Mouse (Mus musculus) heart, embryonic 13.5 days (tissue): Measurements from ENCODE around the gene Slu7. TPM values are rescaled to one million over a fixed set of nuclear protein-coding genes. Genes with fewer than 3 reads are reported as not detected.

Experiments used
- ATAC-seq: fragments of 200-750 bp; cut with Nextera tagmentation; 2 replicates; pipeline ENCODE4 v1.8.0; 2017; ENCODE audit warnings: moderate TSS enrichment; ENCODE audit not compliant: insufficient number of reproducible peaks, low FRiP score, low TSS enrichment; ENCODE audit errors: extremely low read depth
- H3K27ac ChIP-seq: fragments of 300-500 bp; sonication (generic); replicated peaks from 2 replicates; pipeline ENCODE4 v1.5.1; 2015; ENCODE audit warnings: moderate library complexity, mild to moderate bottlenecking, inconsistent platforms
- H3K27me3 ChIP-seq: fragments of 300-500 bp; sonication (generic); replicated peaks from 2 replicates; pipeline ENCODE4 v1.6.1; 2015; ENCODE audit warnings: mild to moderate bottlenecking, inconsistent platforms
- H3K36me3 ChIP-seq: fragments of 300-500 bp; sonication (generic); 2 replicates; pipeline ENCODE4 v1.6.1; 2015; ENCODE audit warnings: mild to moderate bottlenecking, inconsistent platforms
- H3K4me1 ChIP-seq: fragments of 300-500 bp; sonication (generic); 2 replicates; pipeline ENCODE4 v1.6.1; 2015; ENCODE audit warnings: inconsistent platforms
- H3K4me2 ChIP-seq: fragments of 300-500 bp; sonication (generic); 2 replicates; pipeline ENCODE4 v1.6.1; 2015; ENCODE audit warnings: inconsistent platforms, mild to moderate bottlenecking, moderate library complexity
- H3K4me3 ChIP-seq: fragments of 300-500 bp; sonication (generic); 2 replicates; pipeline ENCODE4 v1.5.1; 2015; ENCODE audit warnings: moderate library complexity, mild to moderate bottlenecking, inconsistent platforms
- H3K9ac ChIP-seq: fragments of 300-500 bp; sonication (generic); 2 replicates; pipeline ENCODE4 v1.6.1; 2015; ENCODE audit warnings: inconsistent platforms, mild to moderate bottlenecking, moderate library complexity
- H3K9me3 ChIP-seq: fragments of 300-500 bp; sonication (generic); 2 replicates; pipeline ENCODE4 v1.6.1; 2016; ENCODE audit warnings: inconsistent platforms
- WGBS: fragments of 180-500 bp; shearing (Covaris S2); methylation state at CpG from one replicate; pipeline ENCODE4 v1.1.7; 2015; ENCODE audit warnings: mixed read lengths; 5-methylcytosine and 5-hydroxymethylcytosine counted together
- polyA plus RNA-seq: library from polyadenylated mRNA; unstranded; fragments of >200 nt; fragmentation: Nextera tagmentation; extraction: Ambion mirVana; gene quantifications from 2 replicates; pipeline ENCODE4 v1.2.1, GENCODE M21; 2015

Slu7 gene
- 32.0 and 36.8 TPM in 2 replicates for polyA plus RNA-seq

GRCm38 (mm10) chr11:43433254-43434023 lies at the start of gene Slu7:
Slu7 (plus strand) TSS chr11:43433744.
- 6% methylated on average over 38 of the region's 38 CpGs for WGBS
- Histone ChIP-seq H3K4me1 (peaks cover 19% of the 10 kb centered on the region), H3K27me3 (no peaks in the 10 kb centered on the region; the same call in 1 of the 2 replicates), H3K27ac (peak within 1 kb of the TSS; percentile 24), H3K4me3 (peak within 1 kb of the TSS; percentile 77), H3K4me2 (peak within 1 kb of the TSS; percentile 78), H3K36me3 (peaks cover 14% of the 10 kb centered on the region), H3K9me3 (no peaks in the 10 kb centered on the region), H3K9ac (peak within 1 kb of the TSS; percentile 89)
- peak; percentile 58 for ATAC-seq

- peak overlapping the region; percentile 84 for H3K4me2 ChIP-seq
- ATAC-seq = peak; percentile 54; the same call in 1 of the 2 replicates
- peak overlapping the region; percentile 54 for H3K4me3 ChIP-seq
- 2% methylated on average over 18 of the region's 18 CpGs for WGBS
- no peaks in the 10 kb centered on the region for H3K36me3 ChIP-seq
- no peaks in the 10 kb centered on the region; the same call in none of the 2 replicates for H3K27me3 ChIP-seq
- peaks cover 11% of the 10 kb centered on the region for H3K4me1 ChIP-seq
- no peaks in the 10 kb centered on the region for H3K9me3 ChIP-seq
- peak overlapping the region; percentile 72 for H3K27ac ChIP-seq
- peak overlapping the region; percentile 77 for H3K9ac ChIP-seq
Observed at GRCm38 (mm10) chr11:43385055-43385649, 48.4 kb upstream of the Slu7 start.

- Histone ChIP-seq H3K27me3 (no peaks in the 10 kb centered on the region; the same call in none of the 2 replicates), H3K36me3 (no peaks in the 10 kb centered on the region), H3K9ac (peak overlapping the region; percentile 77), H3K4me1 (peaks cover 11% of the 10 kb centered on the region), H3K27ac (peak overlapping the region; percentile 72), H3K4me3 (peak overlapping the region; percentile 54), H3K4me2 (peak overlapping the region; percentile 84), H3K9me3 (no peaks in the 10 kb centered on the region)
- ATAC-seq = no peak
- WGBS = 2% methylated on average over 8 of the region's 8 CpGs
Observed at GRCm38 (mm10) chr11:43385716-43386115, 47.8 kb upstream of the Slu7 start.

DNA sequence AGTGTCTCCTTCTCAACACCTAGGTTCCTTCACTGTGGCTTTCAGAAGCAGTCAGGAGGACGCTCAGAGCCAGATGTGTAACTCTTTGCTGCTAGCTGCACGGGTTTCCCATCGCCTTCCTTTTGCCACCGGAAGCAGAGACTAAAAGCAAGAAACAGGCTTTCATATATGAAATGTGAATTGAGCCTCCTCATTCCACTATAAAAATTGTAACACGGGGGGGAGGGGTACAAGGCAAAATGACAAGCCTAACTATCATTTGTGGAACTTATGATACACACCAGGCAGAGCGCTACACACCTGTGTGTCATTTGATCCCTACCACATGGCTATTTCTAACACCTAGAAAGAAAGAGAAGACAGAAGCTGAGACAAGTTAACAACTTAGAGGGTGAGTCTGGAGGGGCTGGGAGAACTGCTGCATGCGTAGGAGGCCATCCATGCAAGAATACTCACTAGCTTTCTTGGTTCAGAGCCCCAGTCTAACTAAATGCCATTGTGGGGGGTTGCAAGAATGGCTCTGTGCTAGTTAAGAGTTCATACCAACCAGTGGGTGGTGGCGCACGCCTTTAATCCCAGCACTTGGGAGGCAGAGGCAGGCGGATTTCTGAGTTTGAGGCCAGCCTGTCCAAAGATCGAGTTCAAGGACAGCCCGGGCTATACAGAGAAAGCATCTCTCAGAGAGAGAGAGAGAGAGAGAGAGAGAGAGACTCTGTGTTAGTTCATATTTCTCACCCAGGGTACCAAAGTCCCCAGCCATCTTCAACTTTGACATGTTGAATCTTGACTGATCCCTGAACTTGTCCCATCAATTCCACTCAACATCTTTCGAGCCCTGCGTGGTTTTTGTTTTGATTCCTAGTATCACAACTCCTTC lies 46.3 kb upstream of the Slu7 start:
- Histone ChIP-seq H3K27me3 (no peaks in the 10 kb centered on the region; the same call in none of the 2 replicates), H3K36me3 (no peaks in the 10 kb centered on the region), H3K27ac (no peak overlapping the region), H3K9me3 (no peaks in the 10 kb centered on the region), H3K4me3 (no peak overlapping the region), H3K4me1 (peaks cover 11% of the 10 kb centered on the region), H3K9ac (no peak overlapping the region), H3K4me2 (no peak overlapping the region)
- ATAC-seq = no peak
- WGBS = 79% methylated on average over 14 of the region's 14 CpGs

DNA sequence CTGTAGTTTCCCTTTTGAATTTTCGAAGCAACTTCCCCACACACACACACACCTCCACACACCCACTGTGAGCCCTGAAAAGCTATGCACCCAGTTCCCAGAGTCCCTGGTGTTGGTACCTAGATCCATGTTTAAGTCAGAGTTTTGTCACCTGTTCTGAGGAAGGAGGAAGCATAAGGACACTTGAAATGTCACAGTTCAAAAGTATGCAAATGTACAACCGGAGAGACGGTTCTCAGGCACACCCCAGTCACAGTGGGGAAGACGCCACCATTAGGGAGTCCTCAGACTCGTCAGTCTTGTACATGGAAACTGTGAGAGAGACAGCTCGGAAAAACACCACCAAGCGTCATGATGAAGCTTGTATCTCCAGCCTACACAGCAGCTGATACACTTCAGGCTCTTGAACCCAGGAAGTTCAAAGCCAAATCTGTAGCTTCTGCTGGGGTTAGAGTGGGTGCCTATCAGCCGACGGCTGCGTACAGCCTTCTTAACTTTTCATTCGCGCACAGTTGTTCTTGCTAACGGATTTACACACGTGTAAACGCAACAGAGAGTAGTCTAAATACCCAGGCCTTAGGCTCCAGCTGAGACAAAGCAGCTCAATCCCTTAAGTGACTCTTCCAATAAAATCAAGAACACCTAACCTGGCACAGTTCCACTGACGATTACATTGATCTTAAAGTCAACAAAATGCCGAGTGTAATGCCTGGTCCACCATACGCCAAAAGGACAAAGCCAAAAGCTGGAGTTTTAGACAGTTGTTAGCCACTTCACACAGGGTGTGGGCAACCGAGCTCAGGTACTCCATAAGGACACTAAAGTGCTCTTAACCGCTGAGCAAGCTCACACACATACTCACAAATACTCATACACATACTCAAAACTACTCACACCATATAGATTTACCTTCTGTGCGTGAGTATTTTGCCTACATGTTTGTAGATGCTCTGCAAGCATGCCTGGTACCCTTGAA lies 45.1 kb upstream of the Slu7 start:
- no peak for ATAC-seq
- 68% methylated on average over 21 of the region's 21 CpGs for WGBS
- peaks cover 11% of the 10 kb centered on the region for H3K4me1 ChIP-seq
- no peak overlapping the region for H3K9ac ChIP-seq
- no peaks in the 10 kb centered on the region for H3K36me3 ChIP-seq
- H3K27me3 ChIP-seq = no peaks in the 10 kb centered on the region; the same call in none of the 2 replicates
- H3K9me3 ChIP-seq = no peaks in the 10 kb centered on the region
- H3K4me3 ChIP-seq = no peak overlapping the region
- H3K4me2 ChIP-seq = no peak overlapping the region
- no peak overlapping the region for H3K27ac ChIP-seq

DNA sequence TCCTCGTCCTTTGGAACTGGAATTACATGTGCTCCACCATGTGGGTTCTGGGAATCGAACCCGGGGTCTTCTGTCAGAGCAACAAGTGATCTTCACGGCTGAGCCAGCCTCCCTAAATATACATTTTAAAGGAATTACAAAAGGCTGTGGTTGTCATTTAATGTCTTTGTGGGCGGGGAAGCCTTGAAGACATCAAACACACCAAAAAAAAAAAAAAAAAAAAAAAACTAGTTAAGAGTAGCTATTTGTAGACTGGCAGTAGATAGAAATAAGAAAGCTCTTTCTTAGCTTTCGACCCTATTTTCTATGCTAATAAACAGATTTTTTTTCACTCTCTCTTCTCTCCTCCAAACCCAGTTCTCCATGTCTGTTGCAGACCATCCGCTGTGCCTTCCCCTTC lies 44.4 kb upstream of the Slu7 start:
- 78% methylated on average over 7 of the region's 7 CpGs for WGBS
- H3K9me3 ChIP-seq = no peaks in the 10 kb centered on the region
- no peak overlapping the region for H3K4me2 ChIP-seq
- no peak for ATAC-seq
- no peak overlapping the region for H3K4me3 ChIP-seq
- H3K36me3 ChIP-seq = no peaks in the 10 kb centered on the region
- H3K27ac ChIP-seq = no peak overlapping the region
- no peaks in the 10 kb centered on the region; the same call in none of the 2 replicates for H3K27me3 ChIP-seq
- peaks cover 11% of the 10 kb centered on the region for H3K4me1 ChIP-seq
- H3K9ac ChIP-seq = no peak overlapping the region

DNA sequence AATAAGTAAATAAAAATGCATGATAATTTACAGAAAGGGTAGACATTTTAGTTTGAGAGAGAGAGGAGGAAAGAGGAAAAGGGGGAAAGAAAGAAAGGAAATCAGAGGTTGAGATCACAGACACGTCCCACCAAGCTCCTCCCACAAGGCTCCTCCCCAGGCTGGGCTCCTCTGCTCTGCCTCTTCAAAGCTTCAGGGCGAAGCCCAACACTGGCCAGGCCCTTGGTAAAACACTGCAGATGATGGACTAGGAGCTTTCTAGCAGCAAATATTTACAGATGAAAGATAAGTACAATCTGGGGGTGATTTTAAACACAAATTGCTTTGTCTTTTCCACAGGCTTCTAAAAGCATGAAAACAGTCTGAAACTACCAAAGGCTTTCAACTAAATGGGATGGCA lies 40.8 kb upstream of the Slu7 start:
- 37% methylated on average over 2 of the region's 2 CpGs for WGBS
- no peak overlapping the region for H3K4me3 ChIP-seq
- H3K36me3 ChIP-seq = no peaks in the 10 kb centered on the region
- no peaks in the 10 kb centered on the region for H3K9me3 ChIP-seq
- no peak overlapping the region for H3K9ac ChIP-seq
- no peaks in the 10 kb centered on the region for H3K27me3 ChIP-seq
- no peak overlapping the region for H3K4me2 ChIP-seq
- H3K4me1 ChIP-seq = peaks cover 5% of the 10 kb centered on the region; the same call in 1 of the 2 replicates
- no peak overlapping the region for H3K27ac ChIP-seq
- ATAC-seq = no peak

DNA sequence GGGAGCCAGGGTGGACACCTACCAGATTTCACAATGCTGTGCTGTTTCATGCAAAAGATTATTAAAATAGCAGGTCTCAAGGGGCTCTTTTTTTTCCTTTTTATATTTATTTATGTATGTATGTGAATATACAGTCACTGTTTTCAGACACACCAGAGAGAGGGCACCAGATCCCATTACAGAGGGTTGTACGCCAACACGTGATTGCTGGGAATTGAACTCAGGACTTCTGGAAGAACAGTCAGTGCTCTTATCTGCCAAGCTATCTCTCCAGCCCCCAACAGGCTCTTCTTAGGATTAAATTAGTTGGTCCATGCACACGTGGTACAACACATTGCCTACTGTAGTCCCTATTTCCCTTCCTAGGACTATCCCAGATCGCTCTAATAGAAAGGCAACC lies 40.2 kb upstream of the Slu7 start:
- WGBS = 81% methylated on average over 4 of the region's 4 CpGs
- H3K36me3 ChIP-seq = no peaks in the 10 kb centered on the region
- H3K4me2 ChIP-seq = no peak overlapping the region
- no peak overlapping the region for H3K4me3 ChIP-seq
- no peaks in the 10 kb centered on the region for H3K27me3 ChIP-seq
- no peak for ATAC-seq
- H3K9me3 ChIP-seq = no peaks in the 10 kb centered on the region
- no peak overlapping the region for H3K27ac ChIP-seq
- H3K4me1 ChIP-seq = peaks cover 5% of the 10 kb centered on the region; the same call in 1 of the 2 replicates
- H3K9ac ChIP-seq = no peak overlapping the region

- no peaks in the 10 kb centered on the region for H3K36me3 ChIP-seq
- no peak overlapping the region for H3K27ac ChIP-seq
- no peak for ATAC-seq
- no peak overlapping the region for H3K4me3 ChIP-seq
- H3K4me1 ChIP-seq = peaks cover 5% of the 10 kb centered on the region; the same call in 1 of the 2 replicates
- WGBS = 64% methylated on average over 14 of the region's 14 CpGs
- no peak overlapping the region for H3K9ac ChIP-seq
- H3K4me2 ChIP-seq = no peak overlapping the region
- H3K27me3 ChIP-seq = no peaks in the 10 kb centered on the region
- H3K9me3 ChIP-seq = no peaks in the 10 kb centered on the region
Observed at GRCm38 (mm10) chr11:43395073-43395948, 38.2 kb upstream of the Slu7 start.
